Mouse (Mus musculus): ENCODE results near the gene Gm2001.
"Not testable (repeated sequence)": the region's sequence is repeated elsewhere in the genome, so short reads cannot be mapped to it uniquely, and the experiment has no call there.

Gene Gm2001

GRCm38 (mm10) chr12:87842239-87842638 lies at the start of gene Gm2001:
Gene Gm2001, minus strand, starts transcription at chr12:87842339.
- not testable (repeated sequence) for DNase-seq (ENCODE audit: low read depth, low spot score)

- not testable (repeated sequence) for DNase-seq (ENCODE audit: low read depth, low spot score)
Observed at GRCm38 (mm10) chr12:87873772-87874171, 31.6 kb upstream of the Gm2001 start, which contains the start of gene Gm2016. Gene Gm2016, plus strand, starts transcription at chr12:87874072.

GRCm38 (mm10) chr12:87864048-87864447 lies 21.9 kb upstream of the Gm2001 start:
- DNase-seq (ENCODE audit: low read depth, low spot score) = not testable (repeated sequence)

DNA sequence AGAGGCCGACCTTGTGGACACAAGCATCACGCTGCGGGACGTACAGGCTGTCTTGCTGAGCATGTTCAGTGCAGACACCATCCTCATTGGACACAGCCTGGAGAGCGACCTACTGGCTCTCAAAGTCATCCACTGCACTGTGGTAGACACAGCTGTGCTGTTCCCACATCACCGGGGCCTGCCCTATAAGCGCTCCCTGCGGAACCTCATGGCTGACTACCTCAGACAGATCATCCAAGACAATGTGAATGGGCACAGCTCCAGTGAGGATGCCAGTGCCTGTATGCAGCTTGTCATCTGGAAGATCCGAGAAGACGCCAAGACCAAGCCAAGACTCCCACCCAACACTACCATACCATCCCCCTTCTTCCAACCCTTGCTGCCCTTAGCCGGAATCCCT lies 21.5 kb upstream of the Gm2001 start:
- not testable (repeated sequence) for DNase-seq (ENCODE audit: low read depth, low spot score)

- not testable (repeated sequence) for DNase-seq (ENCODE audit: low read depth, low spot score)
Observed at GRCm38 (mm10) chr12:87861740-87862692, 19.9 kb upstream of the Gm2001 start.

DNA sequence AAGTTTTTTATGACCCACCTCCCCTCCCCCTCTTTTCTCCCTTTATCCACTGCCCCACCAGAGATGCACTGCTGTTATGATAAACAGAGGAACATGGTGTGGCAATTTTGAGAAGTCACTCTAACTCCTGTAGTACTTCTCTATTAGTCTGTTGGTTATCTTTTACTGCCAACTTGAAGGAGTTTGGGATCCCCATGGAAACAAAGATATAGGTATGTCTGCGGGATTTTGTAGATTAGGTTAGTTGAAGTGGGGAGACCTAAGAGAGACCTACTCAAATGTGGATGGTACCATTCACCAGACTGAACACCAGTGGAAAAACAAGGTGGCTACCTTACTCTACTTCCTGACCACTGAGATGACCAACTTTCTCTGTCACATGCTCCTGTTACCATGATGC lies 13.9 kb upstream of the Gm2001 start:
- not testable (repeated sequence) for DNase-seq (ENCODE audit: low read depth, low spot score)

- DNase-seq (ENCODE audit: low read depth, low spot score) = not testable (repeated sequence)
Observed at GRCm38 (mm10) chr12:87850657-87851056, 8.5 kb upstream of the Gm2001 start.

- not testable (repeated sequence) for DNase-seq (ENCODE audit: low read depth, low spot score)
Observed at GRCm38 (mm10) chr12:87816277-87816676, 25.9 kb downstream of the Gm2001 start, which contains the start of gene BB287469. Gene BB287469, plus strand, starts transcription at chr12:87816577.

- DNase-seq (ENCODE audit: low read depth, low spot score) = not testable (repeated sequence)
Observed at GRCm38 (mm10) chr12:87797971-87798370, 44.2 kb downstream of the Gm2001 start.

GRCm38 (mm10) chr12:87795212-87795611 lies 46.9 kb downstream of the Gm2001 start, which contains the start of gene Gm21936:
Gene Gm21936, plus strand, starts transcription at chr12:87795512.
- DNase-seq (ENCODE audit: low read depth, low spot score) = not testable (repeated sequence)

Measured in WW6 (cell line).